Mouse (Mus musculus): Measurements from ENCODE around the gene Ywhag.

DNA sequence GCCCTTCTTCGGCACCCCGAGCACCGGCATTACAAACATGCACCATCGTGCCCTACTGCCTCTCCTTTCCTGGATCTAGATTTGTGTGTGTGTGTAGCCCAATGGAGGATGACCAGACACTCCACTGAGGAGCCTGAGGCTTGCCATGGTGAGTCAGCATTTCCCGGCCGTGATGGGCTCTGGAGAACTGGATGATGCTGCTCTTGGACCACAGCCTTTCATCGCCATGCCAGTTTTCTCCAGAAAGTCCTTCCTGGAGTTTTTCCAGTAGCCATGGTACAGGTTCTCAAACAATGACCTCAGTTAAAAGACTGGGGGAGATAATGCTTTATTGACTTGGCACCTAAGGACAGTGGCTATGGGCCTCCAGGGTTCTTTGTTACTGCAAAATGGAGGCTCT is 25.5 kb upstream of the Ywhag start:
- TF ChIP-seq CTCF (conservative IDR thresholded peaks at IDR 0.05; ENCODE audit: low read length) (no peak), POU5F1 (IDR thresholded peaks at IDR 0.05; ENCODE audit: borderline replicate concordance, low read length) (no peak)
